Mouse (Mus musculus): Measurements from ENCODE around the gene Cfap74.

- TF ChIP-seq CTCF (IDR thresholded peaks at IDR 0.05; ENCODE audit: insufficient read depth, low read depth, low read length): no peak
- TF ChIP-seq POLR2A (IDR thresholded peaks at IDR 0.05; ENCODE audit: insufficient read depth, low read depth, low read length): 0 out of 2 replicates have a peak, but pooled peaks have one; percentile 13
Observed at GRCm38 (mm10) chr4:155398222-155398540, 10.8 kb upstream of the Cfap74 start.

Measured in olfactory bulb, adult 2 months (tissue).